Mouse (Mus musculus) erythroid progenitor cell, adult 5-6 weeks (primary cell): ENCODE data around the gene Rbbp5. TPM values are rescaled to one million over a fixed set of nuclear protein-coding genes. Genes with fewer than 3 reads are reported as not detected.

Experiments used
- ATAC-seq: replicated peaks from 2 replicates; pipeline ENCODE4 v1.8.0; 2016; ENCODE audit warnings: moderate number of reproducible peaks, mild to moderate bottlenecking, moderate TSS enrichment, inconsistent platforms; ENCODE audit not compliant: poor library complexity, low FRiP score, severe bottlenecking
- total RNA-seq, 2 experiments: library from RNA; stranded (forward) in 1 of 2; stranded (reverse) in 1 of 2; fragments of 150-400 nt in 1 of 2; fragments of 186-747, 209-891 nt in 1 of 2; gene quantifications; 2 replicates each; pipeline versions ENCODE4 v1.2.3 to v1.2.4; 2015 to 2017; ENCODE audit warnings: low replicate concordance in 2 of 2

Gene Rbbp5
- total RNA-seq, 2 experiments from 2014 or later = 35.3 to 53.2 TPM

GRCm38 (mm10) chr1:132535541-132535940, 58.4 kb downstream of the Rbbp5 start:
- ATAC-seq = no peak

- no peak for ATAC-seq
These were observed 59.3 kb downstream of the Rbbp5 start for GRCm38 (mm10) chr1:132536416-132536815.

GRCm38 (mm10) chr1:132537736-132538135, 60.6 kb downstream of the Rbbp5 start:
- no peak for ATAC-seq

GRCm38 (mm10) chr1:132540701-132541100, 63.5 kb downstream of the Rbbp5 start:
- ATAC-seq = no peak

GRCm38 (mm10) chr1:132541171-132541823, 64.1 kb downstream of the Rbbp5 start:
- no peak for ATAC-seq

- no peak for ATAC-seq
These were observed 64.8 kb downstream of the Rbbp5 start for GRCm38 (mm10) chr1:132541824-132542599.

- ATAC-seq = no peak
These were observed 65.7 kb downstream of the Rbbp5 start, which contains the start of gene Cntn2 for GRCm38 (mm10) chr1:132542762-132543306. Gene Cntn2, minus strand, starts transcription at chr1:132543256.

- no peak for ATAC-seq
These were observed 66.6 kb downstream of the Rbbp5 start for GRCm38 (mm10) chr1:132543789-132544188.

Other genes with a start within 250 kb of the Rbbp5 start
- not detected in 2 replicates for gene Gm10188, start 247.6 kb upstream of the Rbbp5 start, total RNA-seq (2015; ENCODE audit: low replicate concordance)
- gene Gm10188, start 247.6 kb upstream of the Rbbp5 start, total RNA-seq (2017; ENCODE audit: low replicate concordance) = not detected in 2 replicates
- gene Klhdc8a, start 178.7 kb upstream of the Rbbp5 start, total RNA-seq (2015; ENCODE audit: low replicate concordance) = not detected in 2 replicates
- not detected in 2 replicates for gene Klhdc8a, start 178.7 kb upstream of the Rbbp5 start, total RNA-seq (2017; ENCODE audit: low replicate concordance)
- gene Nuak2, start 161.2 kb upstream of the Rbbp5 start, total RNA-seq (2015; ENCODE audit: low replicate concordance) = 1.1 and 6.3 TPM in 2 replicates
- 3.7 TPM in 1 of 2 replicates, not detected in the other for gene Nuak2, start 161.2 kb upstream of the Rbbp5 start, total RNA-seq (2017; ENCODE audit: low replicate concordance)
- 212 and 231 TPM in 2 replicates for gene Tmcc2, start 86.1 kb upstream of the Rbbp5 start, total RNA-seq (2015; ENCODE audit: low replicate concordance)
- gene Tmcc2, start 86.1 kb upstream of the Rbbp5 start, total RNA-seq (2017; ENCODE audit: low replicate concordance) = 244 and 297 TPM in 2 replicates
- gene Dstyk, start 59.8 kb upstream of the Rbbp5 start, total RNA-seq (2015; ENCODE audit: low replicate concordance) = 23.4 and 31.4 TPM in 2 replicates
- 34.3 and 48.6 TPM in 2 replicates for gene Dstyk, start 59.8 kb upstream of the Rbbp5 start, total RNA-seq (2017; ENCODE audit: low replicate concordance)
- gene Tmem81, start 28.9 kb downstream of the Rbbp5 start, total RNA-seq (2015; ENCODE audit: low replicate concordance) = 3.6 TPM in 1 of 2 replicates, not detected in the other
- 2.4 and 3.1 TPM in 2 replicates for gene Tmem81, start 28.9 kb downstream of the Rbbp5 start, total RNA-seq (2017; ENCODE audit: low replicate concordance)
- not detected in 2 replicates for gene Cntn2, start 65.9 kb downstream of the Rbbp5 start, total RNA-seq (2015; ENCODE audit: low replicate concordance)
- gene Cntn2, start 65.9 kb downstream of the Rbbp5 start, total RNA-seq (2017; ENCODE audit: low replicate concordance) = not detected in 2 replicates